In genomic region chr7:125492551-125492950, GRCm38 (mm10) we compare ENCODE assay signal across 13 mouse cellular contexts. TPM values are rescaled to one million over a fixed set of nuclear protein-coding genes. Genes with fewer than 3 reads are reported as not detected.
DNase-seq lines count a peak whose midpoint lies in the region; ATAC-seq and TF ChIP-seq lines count a peak whose summit lies in the region.
"Had no signal": no experiment of that assay in that cellular context is flagged by ENCODE, and none has a peak within 500 bp of the region (broad histone marks: within the 10 kb centered on the region; RNA-seq: fewer than 3 reads in every experiment).

No protein-coding gene starts in this region.

- no peaks in the 10 kb centered on the region for H3K27me3 ChIP-seq in forebrain, embryonic 10.5 days (ENCODE audit: poor library complexity, severe bottlenecking)
- H3K27me3 ChIP-seq in forebrain, embryonic 15.5 days: no peaks in the 10 kb centered on the region
- no peaks in the 10 kb centered on the region for H3K27me3 ChIP-seq in kidney, postnatal 0 days (ENCODE audit: insufficient read depth, low read length)
- H3K27me3 ChIP-seq in ES-Bruce4 (ENCODE audit: control insufficient read depth, insufficient read depth, low read length, poor library complexity, severe bottlenecking): no peaks in the 10 kb centered on the region
- H3K27me3 ChIP-seq in limb, embryonic 12.5 days: no peaks in the 10 kb centered on the region
- H3K27me3 ChIP-seq: embryonic facial prominence, embryonic 13.5 days; hindbrain, embryonic 15.5 days had no signal

- no peak overlapping the region for H3K9ac ChIP-seq in forebrain, embryonic 15.5 days (replicated peaks)
- 0 out of 2 replicates have a peak overlapping the region, but pooled peaks have one; percentile 70 for H3K9ac ChIP-seq in kidney, postnatal 0 days (ENCODE audit: low read depth, low read length)
- H3K9ac ChIP-seq in ES-Bruce4 (ENCODE audit: low read depth, poor library complexity, severe bottlenecking): peak overlapping the region; percentile 66
- H3K9ac ChIP-seq in limb, embryonic 12.5 days (replicated peaks): peak overlapping the region; percentile 71; the same call in 1 of the 2 replicates

- ATAC-seq in forebrain, embryonic 15.5 days (replicated peaks): no peak
- no peak for ATAC-seq in kidney, postnatal 0 days (replicated peaks; ENCODE audit: low FRiP score, low read depth)
- no peak for ATAC-seq in limb, embryonic 12.5 days (ENCODE audit: insufficient number of reproducible peaks, insufficient read depth, low FRiP score, low TSS enrichment, low read depth)
- ATAC-seq in megakaryocyte-erythroid progenitor cell, adult 5-6 weeks (replicated peaks; ENCODE audit: low FRiP score, low TSS enrichment, poor library complexity, severe bottlenecking): no peak

- no peak overlapping the region for H3K4me2 ChIP-seq in forebrain, embryonic 15.5 days (replicated peaks)
- H3K4me2 ChIP-seq in kidney, postnatal 0 days (ENCODE audit: low read length): no peak overlapping the region
- H3K4me2 ChIP-seq in limb, embryonic 12.5 days: no peak overlapping the region

- no peak for DNase-seq in forebrain, embryonic 10.5 days (ENCODE audit: extremely low spot score, low spot score)
- no peak for DNase-seq in kidney, postnatal 0 days (ENCODE audit: low spot score)
- no peak for DNase-seq in kidney, adult 9 months
- DNase-seq in layer of hippocampus, postnatal 25 days (ENCODE audit: extremely low spot score in 1 of 2, low spot score in 1 of 2): no peak
- DNase-seq: cerebellum, adult 9-11 months; kidney, postnatal 4 days; lung, adult 2 months had no signal

- H3K9me3 ChIP-seq in forebrain, embryonic 10.5 days: no peaks in the 10 kb centered on the region
- H3K9me3 ChIP-seq in forebrain, embryonic 15.5 days: no peaks in the 10 kb centered on the region
- no peaks in the 10 kb centered on the region for H3K9me3 ChIP-seq in kidney, postnatal 0 days (replicated peaks; ENCODE audit: low read length)
- H3K9me3 ChIP-seq in ES-Bruce4 (replicated peaks; ENCODE audit: control insufficient read depth, insufficient read depth, low read length, poor library complexity, severe bottlenecking): no peaks in the 10 kb centered on the region
- no peaks in the 10 kb centered on the region for H3K9me3 ChIP-seq in limb, embryonic 12.5 days
- H3K9me3 ChIP-seq: embryonic facial prominence, embryonic 13.5 days; hindbrain, embryonic 15.5 days had no signal

- peaks cover 32% of the 10 kb centered on the region for H3K4me1 ChIP-seq in forebrain, embryonic 10.5 days
- H3K4me1 ChIP-seq in forebrain, embryonic 15.5 days: peaks cover 24% of the 10 kb centered on the region
- peaks cover 8% of the 10 kb centered on the region; the same call in 1 of the 2 replicates for H3K4me1 ChIP-seq in kidney, postnatal 0 days (replicated peaks; ENCODE audit: insufficient read depth, low read length)
- H3K4me1 ChIP-seq in ES-Bruce4 (ENCODE audit: control insufficient read depth, insufficient read depth, low read length): no peaks in the 10 kb centered on the region
- H3K4me1 ChIP-seq in limb, embryonic 12.5 days (replicated peaks): peaks cover 12% of the 10 kb centered on the region

- no peak for TF ChIP-seq EP300 in ES-Bruce4 (IDR thresholded peaks at IDR 0.05; ENCODE audit: insufficient read depth, low read depth, low read length)

- TF ChIP-seq POLR2A in ES-Bruce4 (IDR thresholded peaks at IDR 0.05; ENCODE audit: insufficient read depth, low read length): no peak

- no peak overlapping the region for H3K4me3 ChIP-seq in forebrain, embryonic 10.5 days
- no peak overlapping the region for H3K4me3 ChIP-seq in forebrain, embryonic 15.5 days
- no peak overlapping the region for H3K4me3 ChIP-seq in kidney, postnatal 0 days (replicated peaks; ENCODE audit: low read depth, low read length)
- H3K4me3 ChIP-seq in ES-Bruce4 (ENCODE audit: low read depth, low read length): no peak overlapping the region
- no peak overlapping the region for H3K4me3 ChIP-seq in limb, embryonic 12.5 days (replicated peaks)

- H3K36me3 ChIP-seq in forebrain, embryonic 10.5 days (replicated peaks): no peaks in the 10 kb centered on the region
- H3K36me3 ChIP-seq in forebrain, embryonic 15.5 days: no peaks in the 10 kb centered on the region
- H3K36me3 ChIP-seq in kidney, postnatal 0 days (ENCODE audit: insufficient read depth, low read length): no peaks in the 10 kb centered on the region
- no peaks in the 10 kb centered on the region for H3K36me3 ChIP-seq in ES-Bruce4 (ENCODE audit: control insufficient read depth, insufficient read depth, low read length, poor library complexity, severe bottlenecking)
- no peaks in the 10 kb centered on the region for H3K36me3 ChIP-seq in limb, embryonic 12.5 days
- H3K36me3 ChIP-seq: embryonic facial prominence, embryonic 13.5 days; hindbrain, embryonic 15.5 days had no signal

- peak overlapping the region; percentile 97; the same call in 1 of the 2 replicates for H3K27ac ChIP-seq in forebrain, embryonic 10.5 days
- no peak overlapping the region for H3K27ac ChIP-seq in forebrain, embryonic 15.5 days (replicated peaks)
- H3K27ac ChIP-seq in kidney, postnatal 0 days: no peak overlapping the region
- H3K27ac ChIP-seq in ES-Bruce4 (ENCODE audit: insufficient read depth, low read length): no peak overlapping the region
- H3K27ac ChIP-seq in limb, embryonic 12.5 days: 0 out of 2 replicates have a peak overlapping the region, but pooled peaks have one; percentile 88

- no peak for TF ChIP-seq CTCF in kidney, postnatal 0 days (IDR thresholded peaks at IDR 0.05; ENCODE audit: low read depth)
- TF ChIP-seq CTCF in ES-Bruce4 (IDR thresholded peaks at IDR 0.05; ENCODE audit: low read depth, low read length): no peak

- WGBS in forebrain, embryonic 10.5 days: 90% methylated on average over 6 of the region's 6 CpGs
- WGBS in forebrain, embryonic 15.5 days: 87% methylated on average over 6 of the region's 6 CpGs
- WGBS in kidney, postnatal 0 days: 76% methylated on average over 6 of the region's 6 CpGs
- WGBS in limb, embryonic 12.5 days: 80% methylated on average over 6 of the region's 6 CpGs

RNA-seq across cellular contexts. Expression of gene Nsmce1, which starts 1.2 kb away (rescaled TPM):
- 123 TPM in 2 replicates for polyA plus RNA-seq in forebrain, embryonic 10.5 days (2016; fragmentation: Nextera tagmentation; extraction: Ambion mirVana)
- 119 and 128 TPM in 2 replicates for polyA plus RNA-seq in forebrain, embryonic 15.5 days (2015; fragmentation: Nextera tagmentation; extraction: Ambion mirVana)
- polyA plus RNA-seq in kidney, postnatal 0 days (2015; fragmentation: Nextera tagmentation; extraction: Ambion mirVana): 119 and 127 TPM in 2 replicates
- polyA plus RNA-seq in ES-Bruce4 (2011; ENCODE audit: insufficient read depth, insufficient read length, low read depth, missing spikeins): 33.7 and 39.8 TPM in 2 replicates
- 114 and 122 TPM in 2 replicates for polyA plus RNA-seq in limb, embryonic 12.5 days (2016; fragmentation: Nextera tagmentation; extraction: Ambion mirVana)
- total RNA-seq in megakaryocyte-erythroid progenitor cell, adult 5-6 weeks (2014; fragmentation: Nextera tagmentation): 49.9 and 55.4 TPM in 2 replicates
- 58.3 and 68.4 TPM in 2 replicates for total RNA-seq in megakaryocyte-erythroid progenitor cell, adult 5-6 weeks (2017)
- 10 to 100 TPM; 16.6 to 18.1 TPM for total RNA-seq in layer of hippocampus, postnatal 25 days (2021)

RNA-seq across cellular contexts. Expression of gene Kdm8, which starts 48.1 kb away (rescaled TPM):
- 14.5 and 15.6 TPM in 2 replicates for polyA plus RNA-seq in forebrain, embryonic 10.5 days (2016; fragmentation: Nextera tagmentation; extraction: Ambion mirVana)
- 5.0 and 6.3 TPM in 2 replicates for polyA plus RNA-seq in forebrain, embryonic 15.5 days (2015; fragmentation: Nextera tagmentation; extraction: Ambion mirVana)
- polyA plus RNA-seq in kidney, postnatal 0 days (2015; fragmentation: Nextera tagmentation; extraction: Ambion mirVana): 7.7 and 8.1 TPM in 2 replicates
- 4.4 and 6.3 TPM in 2 replicates for polyA plus RNA-seq in ES-Bruce4 (2011; ENCODE audit: insufficient read depth, insufficient read length, low read depth, missing spikeins)
- 14.4 and 16.2 TPM in 2 replicates for polyA plus RNA-seq in limb, embryonic 12.5 days (2016; fragmentation: Nextera tagmentation; extraction: Ambion mirVana)
- total RNA-seq in megakaryocyte-erythroid progenitor cell, adult 5-6 weeks (2014; fragmentation: Nextera tagmentation): 5.0 and 5.4 TPM in 2 replicates
- 5.3 and 6.3 TPM in 2 replicates for total RNA-seq in megakaryocyte-erythroid progenitor cell, adult 5-6 weeks (2017)
- 1 to 10 TPM; 3.9 to 5.6 TPM for total RNA-seq in layer of hippocampus, postnatal 25 days (2021)

RNA-seq across cellular contexts. Expression of gene Il4ra, which starts 59.4 kb away (rescaled TPM):
- 2.9 and 4.0 TPM in 2 replicates for polyA plus RNA-seq in forebrain, embryonic 10.5 days (2016; fragmentation: Nextera tagmentation; extraction: Ambion mirVana)
- polyA plus RNA-seq in forebrain, embryonic 15.5 days (2015; fragmentation: Nextera tagmentation; extraction: Ambion mirVana): 2.1 and 2.2 TPM in 2 replicates
- 9.8 and 10.0 TPM in 2 replicates for polyA plus RNA-seq in kidney, postnatal 0 days (2015; fragmentation: Nextera tagmentation; extraction: Ambion mirVana)
- 1.4 and 1.7 TPM in 2 replicates for polyA plus RNA-seq in ES-Bruce4 (2011; ENCODE audit: insufficient read depth, insufficient read length, low read depth, missing spikeins)
- 4.6 and 4.8 TPM in 2 replicates for polyA plus RNA-seq in limb, embryonic 12.5 days (2016; fragmentation: Nextera tagmentation; extraction: Ambion mirVana)
- total RNA-seq in megakaryocyte-erythroid progenitor cell, adult 5-6 weeks (2014; fragmentation: Nextera tagmentation): 1.8 and 2.0 TPM in 2 replicates
- 2.2 and 3.2 TPM in 2 replicates for total RNA-seq in megakaryocyte-erythroid progenitor cell, adult 5-6 weeks (2017)
- 1 to 10 TPM; 3.7 to 4.6 TPM for total RNA-seq in layer of hippocampus, postnatal 25 days (2021)

Comparison
In these comparisons a context has a peak if more than half of its experiments do, and no peak if none do; other contexts are left out.
1. H3K27ac ChIP-seq: peak in forebrain, embryonic 10.5 days (single experiment) and limb, embryonic 12.5 days (single experiment); none in forebrain, embryonic 15.5 days (single experiment), kidney, postnatal 0 days (single experiment) and ES-Bruce4 (single experiment).